Mouse (Mus musculus): ENCODE measurements around the gene Itpkc. TPM values are rescaled to one million over a fixed set of nuclear protein-coding genes. Genes with fewer than 3 reads are reported as not detected.

Gene Itpkc
- polyA plus RNA-seq, 1 experiment from 2014 or later, result 10.7 TPM

DNA sequence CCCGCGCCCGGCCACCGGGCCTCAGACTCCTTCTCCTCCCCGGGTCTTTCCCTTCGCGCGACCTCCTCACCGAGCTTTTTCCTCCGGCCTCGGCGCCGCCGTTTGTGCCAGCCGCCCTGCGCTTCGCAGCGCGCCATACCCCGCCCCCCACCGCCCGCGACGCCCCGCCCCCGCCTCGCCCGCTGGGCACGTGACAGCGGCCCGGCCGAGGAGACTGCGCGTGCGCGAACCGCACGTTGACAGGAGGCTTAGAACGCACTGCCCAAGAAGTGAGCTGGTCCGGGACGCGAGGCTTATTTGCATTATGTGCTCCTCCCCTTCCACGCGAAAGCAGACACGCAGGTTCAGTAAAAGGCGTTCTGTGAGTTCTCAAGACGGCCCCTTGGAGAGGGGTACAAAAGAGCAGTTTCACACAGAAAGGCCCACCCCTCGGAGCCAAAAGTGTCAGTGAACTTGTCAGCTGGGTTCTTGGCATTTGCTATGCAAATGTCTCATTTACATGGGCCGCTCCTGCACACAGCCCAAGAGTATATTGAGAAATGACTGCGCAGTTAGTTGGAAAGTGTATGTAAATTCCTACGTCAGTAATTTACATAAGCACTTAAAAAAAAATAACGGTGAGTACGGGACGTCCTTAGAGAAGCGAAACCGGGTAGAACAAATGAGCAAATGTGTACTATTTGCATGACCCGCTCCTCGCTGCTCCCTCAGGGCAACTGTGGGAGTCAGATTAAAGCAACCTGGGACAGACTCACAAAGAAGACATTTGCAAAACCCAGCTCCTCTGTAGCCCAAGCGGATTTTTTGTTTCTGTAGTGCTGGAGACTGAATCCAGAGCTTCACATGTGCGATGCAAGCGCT is 61.6 kb downstream of the Itpkc start, which contains the start of gene Egln2:
Egln2 (minus strand) TSS at position 189 of the 861 bp plus-strand sequence.
- Histone ChIP-seq H3K4me2 (replicated peaks) (peak within 1 kb of the TSS; percentile 87), H3K4me3 (peak within 1 kb of the TSS; percentile 69), H3K4me1 (peaks cover 48% of the 10 kb centered on the region), H3K9ac (peak within 1 kb of the TSS; percentile 91), H3K9me3 (replicated peaks) (no peaks in the 10 kb centered on the region), H3K27ac (peak within 1 kb of the TSS; percentile 99), H3K36me3 (peaks cover 41% of the 10 kb centered on the region), H3K27me3 (no peaks in the 10 kb centered on the region)
- peak; percentile 83 for ATAC-seq (ENCODE audit: low FRiP score)
- WGBS, result 2% methylated on average over 52 of the region's 61 CpGs

DNA sequence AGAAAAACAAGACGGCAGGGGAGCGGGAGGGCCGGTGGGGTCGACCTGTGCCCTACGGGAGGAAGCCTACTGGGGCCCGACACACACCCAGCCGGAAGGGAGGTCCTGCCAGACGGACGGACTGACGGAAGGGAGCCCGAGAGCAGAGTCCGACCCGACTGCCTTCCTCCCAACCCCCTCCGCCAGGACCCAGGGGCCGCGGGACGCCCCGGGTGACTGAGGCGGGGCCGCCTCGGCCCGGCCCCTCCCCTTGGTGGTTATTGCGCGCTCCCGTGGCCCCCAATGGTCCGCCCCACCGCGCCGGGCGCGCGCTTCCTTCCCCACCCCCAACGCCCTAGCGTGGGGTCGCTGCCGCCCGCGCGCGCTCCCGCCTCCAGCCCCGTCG is 62.2 kb downstream of the Itpkc start:
- ATAC-seq (ENCODE audit: low FRiP score), result peak; percentile 72
- WGBS, result under 1% methylated on average over 35 of the region's 43 CpGs
- H3K9ac ChIP-seq, result peak overlapping the region; percentile 91
- H3K9me3 ChIP-seq (replicated peaks), result no peaks in the 10 kb centered on the region
- peaks cover 35% of the 10 kb centered on the region for H3K36me3 ChIP-seq
- peaks cover 54% of the 10 kb centered on the region for H3K4me1 ChIP-seq
- peak overlapping the region; percentile 87 for H3K4me2 ChIP-seq (replicated peaks)
- H3K4me3 ChIP-seq, result peak overlapping the region; percentile 69
- peak overlapping the region; percentile 99 for H3K27ac ChIP-seq
- H3K27me3 ChIP-seq, result no peaks in the 10 kb centered on the region

DNA sequence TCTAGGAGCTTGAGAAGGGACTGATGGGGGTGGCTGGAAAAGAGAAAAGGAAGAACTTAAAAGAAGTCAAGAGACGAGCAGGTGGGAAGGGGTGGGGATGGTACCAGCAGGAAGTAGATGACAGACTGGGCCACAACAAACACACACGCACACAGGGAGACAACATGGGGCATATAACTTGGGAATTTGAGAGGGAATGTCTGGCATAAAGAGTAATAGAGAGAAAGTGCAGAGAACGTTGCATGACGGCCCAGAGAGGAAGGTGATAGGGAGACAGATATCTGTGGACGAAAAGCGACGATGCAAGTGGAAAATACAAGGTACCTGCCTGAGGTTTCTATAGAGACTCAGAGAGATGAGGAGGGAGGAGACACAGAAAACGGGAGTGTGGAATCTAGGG is 62.8 kb downstream of the Itpkc start:
- H3K27me3 ChIP-seq, result no peaks in the 10 kb centered on the region
- no peaks in the 10 kb centered on the region for H3K9me3 ChIP-seq (replicated peaks)
- H3K9ac ChIP-seq, result peak overlapping the region; percentile 91
- H3K4me3 ChIP-seq, result peak overlapping the region; percentile 69
- peak overlapping the region; percentile 87 for H3K4me2 ChIP-seq (replicated peaks)
- WGBS, result 5% methylated on average over 8 of the region's 8 CpGs
- peaks cover 59% of the 10 kb centered on the region for H3K4me1 ChIP-seq
- peaks cover 30% of the 10 kb centered on the region for H3K36me3 ChIP-seq
- H3K27ac ChIP-seq, result peak overlapping the region; percentile 99
- no peak for ATAC-seq (ENCODE audit: low FRiP score)

DNA sequence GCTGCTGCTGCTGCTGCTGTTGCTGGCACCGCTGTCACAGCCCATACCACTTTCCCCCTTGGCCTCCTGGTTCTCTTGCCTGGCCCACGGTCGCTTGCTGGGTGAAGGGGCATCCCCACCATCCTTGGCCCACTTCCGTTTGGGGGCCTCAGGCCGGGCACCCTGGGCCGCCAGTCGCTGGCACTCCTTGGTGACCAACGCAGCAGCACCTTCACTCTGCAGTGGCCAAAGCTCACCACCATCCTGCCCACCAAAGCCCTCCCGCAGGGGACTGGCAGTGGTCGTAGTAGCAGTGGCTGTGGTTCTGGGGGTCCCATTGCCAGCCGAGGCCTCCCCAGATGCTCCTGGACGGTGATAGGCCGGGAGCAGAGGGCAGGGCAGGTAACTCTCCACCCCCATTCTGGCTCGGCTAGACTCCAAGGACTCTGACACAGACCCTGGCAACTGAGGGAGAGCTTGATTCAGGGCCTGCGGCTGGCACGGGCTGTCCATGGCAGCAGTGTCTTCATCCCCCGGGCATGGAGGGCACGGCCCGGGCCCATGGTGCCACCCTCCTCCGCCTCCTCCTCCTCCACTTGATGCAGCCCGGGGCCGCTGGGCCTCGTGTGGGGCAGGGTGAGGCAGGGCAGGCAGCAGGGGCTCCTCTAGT is 63.3 kb downstream of the Itpkc start:
- H3K4me1 ChIP-seq, result peaks cover 65% of the 10 kb centered on the region
- H3K4me2 ChIP-seq (replicated peaks), result peak overlapping the region; percentile 87
- WGBS, result 71% methylated on average over 23 of the region's 23 CpGs
- no peaks in the 10 kb centered on the region for H3K27me3 ChIP-seq
- H3K9ac ChIP-seq, result peak overlapping the region; percentile 91
- H3K4me3 ChIP-seq, result peak overlapping the region; percentile 69
- no peak for ATAC-seq (ENCODE audit: low FRiP score)
- no peaks in the 10 kb centered on the region for H3K9me3 ChIP-seq (replicated peaks)
- peaks cover 28% of the 10 kb centered on the region for H3K36me3 ChIP-seq
- H3K27ac ChIP-seq, result peak overlapping the region; percentile 99

DNA sequence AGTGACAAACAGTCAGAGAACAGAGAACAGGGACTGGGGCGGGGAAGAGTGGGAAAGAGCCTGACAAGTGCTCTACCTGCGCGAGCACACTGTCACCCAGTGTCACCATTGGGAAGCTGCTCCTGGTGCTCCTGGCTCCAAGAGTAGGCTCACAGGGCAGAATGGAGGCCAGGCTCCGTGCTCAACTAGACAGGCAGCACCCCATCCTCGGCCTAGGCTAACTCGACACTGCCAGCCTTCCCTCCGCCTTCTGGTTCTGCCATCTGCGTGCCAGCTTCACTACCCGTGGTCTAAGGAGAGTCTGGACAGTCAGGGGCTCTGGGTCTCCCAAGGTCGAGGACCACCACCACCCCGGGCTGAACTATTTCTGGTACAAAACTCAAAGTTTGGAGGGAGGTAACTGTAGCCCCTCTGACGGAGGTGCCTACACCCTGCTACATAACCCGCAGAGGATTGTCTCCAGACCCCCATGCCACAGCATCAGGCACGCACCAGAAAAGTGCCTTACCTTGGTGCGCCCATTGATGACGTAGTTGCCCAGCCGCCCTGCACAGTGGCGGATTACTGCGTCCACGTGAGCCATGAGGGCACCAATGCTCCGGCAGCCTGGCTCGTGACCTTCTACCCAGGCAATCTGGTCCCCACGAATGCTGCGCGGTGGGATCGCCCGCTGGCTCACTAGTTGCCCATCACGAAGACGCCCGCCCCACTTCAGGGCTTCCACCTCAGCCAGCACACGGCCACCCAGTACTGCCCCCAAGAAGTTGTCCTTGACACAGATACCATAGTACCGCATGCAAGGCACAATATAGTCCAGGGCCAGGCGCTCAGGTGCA is 64.1 kb downstream of the Itpkc start:
- Histone ChIP-seq H3K27me3 (no peaks in the 10 kb centered on the region), H3K4me2 (replicated peaks) (peak overlapping the region; percentile 87), H3K27ac (no peak overlapping the region), H3K4me3 (peak overlapping the region; percentile 69), H3K9me3 (replicated peaks) (no peaks in the 10 kb centered on the region), H3K9ac (peak overlapping the region; percentile 91; the same call in 1 of the 2 replicates), H3K36me3 (peaks cover 32% of the 10 kb centered on the region), H3K4me1 (peaks cover 68% of the 10 kb centered on the region)
- 87% methylated on average over 33 of the region's 33 CpGs for WGBS
- no peak for ATAC-seq (ENCODE audit: low FRiP score)

DNA sequence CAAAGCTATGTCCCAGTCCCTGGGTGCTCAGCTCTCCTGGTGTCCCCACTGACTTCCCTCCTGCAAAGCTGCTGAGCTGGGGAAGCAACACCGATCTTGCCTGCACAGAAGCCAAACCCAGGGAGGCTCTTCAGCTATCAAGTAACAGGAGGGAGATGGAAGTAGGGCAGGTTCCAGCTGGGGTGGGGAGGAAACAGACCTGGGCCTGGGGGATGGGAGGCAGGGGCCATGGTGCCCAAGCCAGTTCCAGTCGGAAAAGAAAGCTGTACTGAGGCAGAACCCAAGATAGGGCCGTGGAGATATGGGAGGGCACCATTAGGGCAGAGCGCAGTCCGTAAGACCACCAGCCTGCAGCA is 65.0 kb downstream of the Itpkc start:
- H3K36me3 ChIP-seq, result peaks cover 41% of the 10 kb centered on the region
- no peaks in the 10 kb centered on the region for H3K27me3 ChIP-seq
- WGBS, result 80% methylated on average over 5 of the region's 5 CpGs
- peak overlapping the region; percentile 87 for H3K4me2 ChIP-seq (replicated peaks)
- peak overlapping the region; percentile 91 for H3K9ac ChIP-seq
- H3K4me1 ChIP-seq, result peaks cover 68% of the 10 kb centered on the region
- peak overlapping the region; percentile 69; the same call in 1 of the 2 replicates for H3K4me3 ChIP-seq
- no peak overlapping the region for H3K27ac ChIP-seq
- H3K9me3 ChIP-seq (replicated peaks), result no peaks in the 10 kb centered on the region
- no peak for ATAC-seq (ENCODE audit: low FRiP score)

DNA sequence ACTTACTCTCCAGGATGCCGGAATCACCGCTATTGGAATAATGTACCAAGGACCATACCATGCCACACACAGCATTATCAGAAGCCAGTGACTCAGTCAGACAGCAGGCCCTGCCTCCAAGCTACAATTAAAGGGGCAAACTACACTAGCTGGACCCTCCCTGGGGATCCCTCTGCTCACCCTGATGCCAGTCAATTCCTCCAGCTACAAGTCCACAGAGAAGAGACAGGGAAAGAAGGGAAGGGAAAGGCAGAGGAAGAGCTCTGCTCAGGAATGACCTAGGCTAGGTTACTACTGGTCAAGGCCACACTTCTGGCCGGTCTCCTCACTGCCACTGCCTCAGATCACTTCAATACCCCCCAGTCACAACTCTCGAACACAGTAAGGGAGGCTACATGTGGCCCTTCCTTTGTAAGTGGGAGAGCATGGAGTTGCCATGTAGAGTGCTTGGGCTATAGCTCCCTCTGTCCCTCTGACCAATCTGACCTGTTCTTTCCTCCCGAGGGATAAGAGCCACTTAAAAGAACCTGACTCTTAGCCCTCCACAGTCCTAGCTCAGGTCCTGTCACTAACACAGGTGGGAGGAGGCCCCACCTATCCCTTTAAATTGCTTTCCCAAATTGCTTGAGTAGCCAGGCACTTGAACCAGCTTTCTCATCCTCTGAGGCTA is 65.5 kb downstream of the Itpkc start:
- H3K27ac ChIP-seq, result no peak overlapping the region
- peak overlapping the region; percentile 91 for H3K9ac ChIP-seq
- H3K36me3 ChIP-seq, result peaks cover 46% of the 10 kb centered on the region
- 84% methylated on average over 5 of the region's 5 CpGs for WGBS
- peaks cover 67% of the 10 kb centered on the region for H3K4me1 ChIP-seq
- no peaks in the 10 kb centered on the region for H3K27me3 ChIP-seq
- no peaks in the 10 kb centered on the region for H3K9me3 ChIP-seq (replicated peaks)
- H3K4me2 ChIP-seq (replicated peaks), result peak overlapping the region; percentile 87
- ATAC-seq (ENCODE audit: low FRiP score), result no peak
- H3K4me3 ChIP-seq, result peak overlapping the region; percentile 69; the same call in 1 of the 2 replicates

DNA sequence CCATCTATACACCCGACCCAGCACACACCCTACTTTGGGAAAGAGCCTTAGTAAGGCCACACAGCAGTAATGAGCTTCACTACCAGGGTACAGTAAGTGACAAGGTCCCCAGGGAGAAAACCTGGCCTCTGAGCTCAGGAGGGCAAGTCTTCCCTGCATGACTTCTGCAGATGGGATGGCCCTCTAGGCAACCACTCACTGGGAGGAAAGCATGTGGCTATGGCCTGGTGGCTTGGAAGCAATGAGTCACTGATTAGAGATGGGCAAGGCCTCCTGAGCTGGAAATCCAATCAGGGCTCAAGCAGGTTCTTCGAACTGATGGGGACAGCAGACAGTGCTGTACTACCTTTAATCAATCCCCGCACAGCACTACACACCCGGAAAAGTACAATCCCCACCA is 66.7 kb downstream of the Itpkc start:
- no peaks in the 10 kb centered on the region for H3K9me3 ChIP-seq (replicated peaks)
- H3K36me3 ChIP-seq, result peaks cover 55% of the 10 kb centered on the region
- H3K9ac ChIP-seq, result no peak overlapping the region
- H3K4me3 ChIP-seq, result no peak overlapping the region
- H3K27ac ChIP-seq, result no peak overlapping the region
- no peak overlapping the region for H3K4me2 ChIP-seq (replicated peaks)
- ATAC-seq (ENCODE audit: low FRiP score), result no peak
- 82% methylated on average over 4 of the region's 4 CpGs for WGBS
- H3K4me1 ChIP-seq, result peaks cover 59% of the 10 kb centered on the region
- H3K27me3 ChIP-seq, result no peaks in the 10 kb centered on the region

DNA sequence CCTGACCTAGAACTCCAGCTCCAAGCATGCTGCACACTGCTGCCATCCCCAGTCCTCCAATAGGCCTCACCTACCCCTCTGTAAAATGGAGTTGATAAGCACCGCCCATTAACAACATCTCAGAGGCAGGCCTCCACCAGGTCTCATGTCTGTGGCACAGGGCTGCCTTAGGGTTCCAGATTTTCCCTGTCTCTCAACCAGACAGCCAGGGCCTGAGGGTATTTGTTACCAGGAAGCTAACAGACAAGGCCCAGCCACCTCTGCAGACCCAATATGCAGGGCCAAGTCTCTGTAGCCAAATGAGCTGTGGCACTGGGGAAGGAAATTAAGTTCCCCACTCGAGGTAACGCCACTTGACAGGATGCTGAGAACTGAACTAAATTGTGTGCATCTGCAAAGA is 67.5 kb downstream of the Itpkc start:
- Histone ChIP-seq H3K36me3 (peaks cover 55% of the 10 kb centered on the region), H3K27me3 (no peaks in the 10 kb centered on the region), H3K4me3 (no peak overlapping the region), H3K9ac (no peak overlapping the region), H3K9me3 (replicated peaks) (no peaks in the 10 kb centered on the region), H3K27ac (0 out of 2 replicates have a peak overlapping the region, but pooled peaks have one; percentile 44), H3K4me1 (peaks cover 59% of the 10 kb centered on the region), H3K4me2 (replicated peaks) (no peak overlapping the region)
- no peak for ATAC-seq (ENCODE audit: low FRiP score)
- WGBS, result 94% methylated on average over 3 of the region's 3 CpGs

DNA sequence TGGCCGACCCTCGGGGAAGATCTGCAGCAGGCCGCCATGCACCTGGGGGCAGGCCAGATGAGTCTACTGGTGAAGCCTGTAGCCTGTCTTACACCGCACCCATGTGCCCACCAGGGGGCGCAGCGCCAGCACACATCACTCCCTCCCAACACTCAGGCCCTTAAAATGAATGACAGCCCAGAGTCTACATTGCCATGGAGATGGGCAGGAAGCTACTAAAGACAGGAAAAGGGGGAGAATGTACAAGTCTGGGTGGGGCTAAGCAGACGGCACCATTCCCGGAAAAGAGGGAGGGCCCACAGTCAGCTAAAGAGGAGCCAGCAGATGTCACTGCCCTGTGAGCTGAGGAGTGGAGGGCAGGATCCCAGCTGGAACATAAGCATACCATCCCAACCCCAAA is 68.6 kb downstream of the Itpkc start:
- no peak overlapping the region for H3K4me2 ChIP-seq (replicated peaks)
- no peaks in the 10 kb centered on the region for H3K27me3 ChIP-seq
- H3K4me3 ChIP-seq, result no peak overlapping the region
- WGBS, result 20% methylated on average over 8 of the region's 8 CpGs
- no peaks in the 10 kb centered on the region for H3K9me3 ChIP-seq (replicated peaks)
- H3K36me3 ChIP-seq, result peaks cover 50% of the 10 kb centered on the region
- peak; percentile 92 for ATAC-seq (ENCODE audit: low FRiP score)
- H3K9ac ChIP-seq, result no peak overlapping the region
- H3K4me1 ChIP-seq, result peaks cover 50% of the 10 kb centered on the region
- no peak overlapping the region for H3K27ac ChIP-seq

DNA sequence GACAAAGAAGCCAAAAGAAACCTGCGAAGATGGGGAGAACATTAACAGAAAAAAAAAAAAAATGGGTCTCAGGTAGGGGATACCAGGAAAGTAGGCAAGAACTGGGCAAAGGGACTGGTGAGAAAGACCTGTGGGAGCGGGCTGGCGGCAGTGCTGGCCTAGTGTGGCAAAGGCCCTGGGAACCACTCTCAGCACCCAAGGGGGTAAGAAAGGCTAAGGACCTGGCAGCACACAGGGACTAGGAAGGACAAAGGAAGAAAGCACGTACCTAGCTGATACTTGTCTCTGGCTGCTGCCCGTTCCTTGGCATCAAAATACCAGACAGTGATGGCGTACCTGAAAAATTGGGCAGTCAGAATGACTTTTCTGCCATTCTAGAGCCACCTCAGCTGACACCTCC is 69.2 kb downstream of the Itpkc start:
- Histone ChIP-seq H3K9me3 (replicated peaks) (no peaks in the 10 kb centered on the region), H3K27ac (no peak overlapping the region), H3K9ac (no peak overlapping the region), H3K27me3 (no peaks in the 10 kb centered on the region), H3K4me3 (no peak overlapping the region), H3K36me3 (peaks cover 44% of the 10 kb centered on the region), H3K4me1 (peaks cover 44% of the 10 kb centered on the region), H3K4me2 (replicated peaks) (no peak overlapping the region)
- no peak for ATAC-seq (ENCODE audit: low FRiP score)
- 100% methylated on average over 6 of the region's 6 CpGs for WGBS
